Comparison of ENCODE assay signal across 23 mouse cellular contexts in genomic region chr5:107259487-107260040, GRCm38 (mm10). TPM values are rescaled to one million over a fixed set of nuclear protein-coding genes. Genes with fewer than 3 reads are reported as not detected.
DNase-seq lines count a peak whose midpoint lies in the region; ATAC-seq and TF ChIP-seq lines count a peak whose summit lies in the region.
"Had no signal": no experiment of that assay in that cellular context is flagged by ENCODE, and none has a peak within 500 bp of the region (broad histone marks: within the 10 kb centered on the region; RNA-seq: fewer than 3 reads in every experiment).

No protein-coding gene starts in this region.

- H3K27me3 ChIP-seq in liver, embryonic 14.5 days (ENCODE audit: control insufficient read depth, insufficient read depth, low read length), result no peaks in the 10 kb centered on the region
- H3K27me3 ChIP-seq: embryonic facial prominence, embryonic 13.5 days; heart, embryonic 12.5 days; intestine, embryonic 15.5 days; limb, embryonic 15.5 days had no signal

- DNase-seq in thymus, postnatal 14 days, result peak; percentile 28
- no peak for DNase-seq in thymus, adult 18-20 months
- peak; percentile 36 to 54 (median 46) for DNase-seq in liver, embryonic 14.5 days (ENCODE audit: low read depth in 3 of 3, low spot score in 3 of 3)
- no peak for DNase-seq in kidney, adult 9 months
- DNase-seq in cerebellum, postnatal 4 days (ENCODE audit: low spot score in 2 of 2), result no peak
- no peak for DNase-seq in lung, postnatal 36 days
- DNase-seq in kidney, postnatal 14 days, result no peak
- DNase-seq: B cell, adult 2 months; cerebellum, adult 8-10 months; gastrocnemius, adult 2 months; heart, postnatal 14 days; right cerebral cortex, postnatal 14 days; spleen, adult 18-20 months had no signal

- TF ChIP-seq EP300 in liver, embryonic 14.5 days (IDR thresholded peaks at IDR 0.05; ENCODE audit: low read depth), result peak; percentile 21; the same call in 1 of the 2 replicates

- no peak overlapping the region for H3K27ac ChIP-seq in liver, embryonic 14.5 days
- H3K27ac ChIP-seq: embryonic facial prominence, embryonic 13.5 days; gastrocnemius, adult 2 months; hindbrain, embryonic 13.5 days; intestine, embryonic 15.5 days; kidney, postnatal 0 days; limb, embryonic 15.5 days had no signal

- 12% methylated on average over 4 of the region's 4 CpGs for WGBS in liver, embryonic 14.5 days (ENCODE audit: insufficient replicate concordance)

- ATAC-seq in common myeloid progenitor, adult 5-6 weeks (replicated peaks; ENCODE audit: low read depth, poor library complexity, severe bottlenecking), result peak; percentile 54; the same call in 1 of the 2 replicates
- ATAC-seq in liver, embryonic 14.5 days (ENCODE audit: insufficient read depth), result peak; percentile 83
- ATAC-seq: forebrain, embryonic 16.5 days; intestine, embryonic 15.5 days; lung, postnatal 0 days; midbrain, embryonic 16.5 days had no signal

- peaks cover 10 to 15% of the 10 kb centered on the region in 2 experiments for H3K4me1 ChIP-seq in liver, embryonic 14.5 days (replicated peaks; ENCODE audit: control insufficient read depth in 2 of 2, insufficient read depth in 2 of 2, low read length in 1 of 2)
- H3K4me1 ChIP-seq: hindbrain, embryonic 13.5 days; intestine, embryonic 15.5 days had no signal

- no peak overlapping the region for H3K4me3 ChIP-seq in liver, embryonic 14.5 days (ENCODE audit: insufficient read depth in 1 of 2, low read depth in 2 of 2, low read length in 2 of 2)
- H3K4me3 ChIP-seq: embryonic facial prominence, embryonic 13.5 days; gastrocnemius, adult 2 months; heart, embryonic 12.5 days; hindbrain, embryonic 13.5 days; intestine, embryonic 15.5 days; limb, embryonic 15.5 days had no signal

- no peak for TF ChIP-seq CTCF in liver, embryonic 14.5 days (IDR thresholded peaks at IDR 0.05; ENCODE audit: low read depth)

- no peaks in the 10 kb centered on the region for H3K9me3 ChIP-seq in liver, embryonic 14.5 days (ENCODE audit: control insufficient read depth, low read length)
- H3K9me3 ChIP-seq: embryonic facial prominence, embryonic 13.5 days; heart, embryonic 12.5 days; intestine, embryonic 15.5 days; limb, embryonic 15.5 days had no signal

- H3K4me2 ChIP-seq in liver, embryonic 14.5 days (ENCODE audit: low read depth), result no peak overlapping the region; the same call in 1 of the 2 replicates
- H3K4me2 ChIP-seq: embryonic facial prominence, embryonic 13.5 days; heart, embryonic 12.5 days; hindbrain, embryonic 13.5 days; intestine, embryonic 15.5 days; limb, embryonic 15.5 days had no signal

- H3K36me3 ChIP-seq in liver, embryonic 14.5 days (replicated peaks; ENCODE audit: control insufficient read depth, insufficient read depth, low read depth), result no peaks in the 10 kb centered on the region
- H3K36me3 ChIP-seq: hindbrain, embryonic 13.5 days had no signal

- H3K9ac ChIP-seq in liver, embryonic 14.5 days (replicated peaks), result no peak overlapping the region; the same call in 1 of the 2 replicates
- H3K9ac ChIP-seq: embryonic facial prominence, embryonic 13.5 days; heart, embryonic 12.5 days; hindbrain, embryonic 13.5 days; intestine, embryonic 15.5 days; limb, embryonic 15.5 days had no signal

RNA-seq across cellular contexts. Expression of gene Tgfbr3, which starts 29.9 kb away (rescaled TPM):
- total RNA-seq in common myeloid progenitor, adult 5-6 weeks (2017), result 15.9 and 21.3 TPM in 2 replicates
- polyA plus RNA-seq in liver, embryonic 14.5 days (2012; rRNA removed), result 3.1 and 4.3 TPM in 2 replicates
- 7.5 and 7.7 TPM in 2 replicates for polyA plus RNA-seq in liver, embryonic 14.5 days (2014; fragmentation: Nextera tagmentation; extraction: Ambion mirVana)

Comparison
In these comparisons a context has a peak if more than half of its experiments do, and no peak if none do; other contexts are left out.
1. DNase-seq: peak in thymus, postnatal 14 days (single experiment) and liver, embryonic 14.5 days (3 of 3); none in thymus, adult 18-20 months (0 of 2), kidney, adult 9 months (single experiment), cerebellum, postnatal 4 days (0 of 2), lung, postnatal 36 days (single experiment) and kidney, postnatal 14 days (single experiment).